Mouse (Mus musculus): ENCODE results near the gene Krtap19-1.

DNA sequence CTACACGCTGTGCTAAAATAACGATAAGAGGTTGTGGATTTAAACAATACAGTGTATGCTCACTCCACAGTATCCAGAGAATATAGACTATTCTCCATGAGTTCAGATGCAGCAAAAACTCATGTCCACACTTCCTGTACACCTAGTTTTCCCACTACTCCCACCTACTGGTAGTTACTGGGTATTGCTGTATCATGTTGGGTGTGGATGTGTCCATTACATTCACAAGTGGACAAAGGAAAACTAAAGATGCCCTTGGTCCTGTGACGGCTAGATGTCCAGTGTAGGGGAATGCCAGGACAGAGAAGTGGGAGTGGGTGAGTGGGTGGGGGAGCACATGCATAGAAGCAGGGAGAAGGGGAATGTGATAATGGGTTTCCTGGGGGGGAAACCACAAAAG lies 45.5 kb downstream of the Krtap19-1 start:
- TF ChIP-seq CTCF (IDR thresholded peaks at IDR 0.05; ENCODE audit: control insufficient read depth, insufficient read depth, insufficient replicate concordance, low read depth, low read length) (no peak), POLR2A (IDR thresholded peaks at IDR 0.05; ENCODE audit: control insufficient read depth, low read depth, low read length) (no peak)

Data from testis, adult 2 months (tissue).